Mouse (Mus musculus) megakaryocyte, embryonic 14.5 days (primary cell): ENCODE measurements around the gene Grcc10.

Experiments used
- FLI1 ChIP-seq: IDR thresholded peaks from 2 replicates; pipeline ENCODE4 v1.6.1; 2012; ENCODE audit warnings: low read length, inconsistent platforms, mixed read lengths
- GATA1 ChIP-seq: IDR thresholded peaks from 3 replicates; pipeline ENCODE4 v1.6.1; 2012; ENCODE audit warnings: mixed read lengths, low read length, inconsistent platforms, borderline replicate concordance

DNA sequence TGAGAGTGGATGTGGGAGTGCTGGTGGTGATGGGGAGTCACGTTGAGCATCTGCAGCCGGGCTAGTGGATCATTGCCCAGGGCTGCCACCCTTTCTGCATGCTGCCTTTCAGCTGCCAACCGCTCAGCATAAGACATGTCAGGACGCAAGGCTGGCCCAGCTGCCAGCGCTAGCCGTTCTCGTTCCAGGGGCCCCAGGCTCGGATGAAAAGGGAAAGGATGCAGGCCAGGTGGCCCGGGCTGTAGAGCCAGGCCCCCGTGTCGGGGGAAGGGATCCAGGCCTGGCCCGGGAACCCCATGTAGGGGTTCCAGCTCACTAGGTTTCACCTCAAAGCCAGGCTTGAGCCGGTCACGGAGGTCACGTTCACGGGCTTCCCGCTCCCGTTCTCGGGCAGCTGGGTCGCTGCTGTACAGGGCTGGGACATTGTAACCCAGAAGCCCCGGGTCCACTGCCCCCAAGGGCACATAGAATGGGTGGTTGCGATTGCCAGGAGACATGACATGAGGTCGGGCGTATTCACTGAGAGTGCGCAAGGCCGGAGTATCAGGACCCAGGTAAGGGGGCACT is 3.7 kb upstream of the Grcc10 start:
- TF ChIP-seq GATA1 (no peak), FLI1 (no peak)
